Mouse (Mus musculus): ENCODE data around the gene Spata31d1d. TPM values are rescaled to one million over a fixed set of nuclear protein-coding genes. Genes with fewer than 3 reads are reported as not detected.

Spata31d1d gene
- not detected for polyA plus RNA-seq (2015; fragmentation: Illumina TruSeq; extraction: RNeasy Lipid Tissue Mini Kit (QIAGEN cat#74804); ENCODE audit: insufficient read depth, low read depth, low replicate concordance)

DNA sequence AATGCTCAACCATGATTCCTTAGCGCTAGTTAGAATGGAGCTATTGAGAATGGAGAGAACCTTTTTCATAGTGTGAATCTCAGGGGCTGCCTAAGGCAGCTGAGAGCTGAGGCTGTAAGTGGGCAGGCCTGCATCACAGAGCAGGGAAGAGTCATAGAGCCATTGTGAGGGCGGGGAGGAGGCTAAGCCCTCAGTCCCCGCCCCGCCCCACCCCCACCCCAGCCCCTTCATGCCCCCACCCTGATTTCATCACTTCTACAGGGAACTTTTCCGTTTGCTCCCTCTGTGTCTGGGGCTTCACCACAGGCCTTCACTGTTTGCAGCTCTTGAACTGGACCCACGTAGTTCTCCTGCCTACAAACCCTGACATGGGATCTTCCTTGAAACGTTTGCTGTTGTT lies at the start of gene Spata31d1d:
Gene Spata31d1d (minus strand): TSS at position 101 of the 400 bp plus-strand sequence.

DNA sequence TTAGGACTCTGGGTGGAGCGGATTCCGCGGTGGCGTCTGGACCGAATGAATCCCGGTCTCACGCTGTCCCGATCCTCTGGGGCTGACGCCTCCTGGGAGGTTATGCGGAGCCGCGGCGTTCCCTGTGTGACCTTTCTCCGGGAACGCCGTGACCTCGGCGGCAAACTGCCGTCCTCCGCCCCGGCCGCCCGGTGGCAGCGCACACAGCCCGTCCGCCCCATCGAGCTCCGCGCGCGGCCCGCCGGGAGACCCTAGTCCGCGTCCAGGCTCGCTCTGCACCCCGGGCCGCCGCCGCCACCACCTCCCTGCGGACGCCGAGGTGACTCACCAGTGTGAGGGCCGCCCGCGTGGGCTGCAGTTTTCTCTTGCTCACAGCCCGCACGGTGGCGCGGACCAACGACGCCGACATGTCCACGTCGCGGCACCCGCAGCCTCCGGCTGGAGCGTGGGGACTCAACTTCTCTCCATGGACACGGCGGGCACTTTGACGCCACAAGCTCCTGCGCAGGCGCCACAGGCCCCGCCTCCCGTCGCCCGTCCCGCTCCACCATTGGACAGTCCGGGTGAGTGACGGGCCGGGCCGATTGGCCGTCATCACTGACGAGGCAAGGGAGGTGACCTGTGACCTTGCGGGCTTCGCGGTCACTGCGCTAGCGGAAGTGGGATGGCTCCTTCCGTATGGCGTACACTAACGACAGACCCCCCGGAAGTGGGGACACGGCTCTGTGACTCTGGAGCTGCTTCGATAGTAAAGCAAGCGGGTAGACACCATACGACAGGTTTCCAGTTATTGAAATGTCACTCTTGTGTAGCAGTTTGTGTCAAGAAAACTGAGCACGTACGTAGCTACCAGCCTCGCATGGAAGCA lies 38.0 kb upstream of the Spata31d1d start, which contains the start of gene Isca1:
Gene Isca1 (minus strand): TSS at position 515 of the 868 bp plus-strand sequence.

DNA sequence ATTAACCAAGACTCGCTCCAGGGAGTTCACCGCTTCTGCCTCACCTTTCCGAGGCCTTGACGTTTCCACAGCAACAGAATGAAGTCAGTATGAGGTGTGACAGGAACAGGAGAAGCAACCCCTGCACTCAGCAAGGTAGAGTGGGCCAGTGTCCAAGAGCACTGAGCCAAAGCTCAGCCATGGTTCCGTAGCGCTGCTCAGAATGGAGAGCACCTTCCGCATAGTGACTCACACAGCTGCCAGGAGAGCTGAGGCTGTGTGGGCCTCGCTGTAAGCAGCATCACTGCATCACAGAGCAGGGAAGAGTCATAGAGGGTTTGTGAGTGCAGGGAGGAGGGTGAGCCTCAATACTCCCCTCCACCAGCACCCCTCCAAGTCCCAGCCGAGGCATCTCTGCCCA lies 15.2 kb upstream of the Spata31d1d start, which contains the start of gene 1700014D04Rik:
Gene 1700014D04Rik (minus strand): TSS at position 42 of the 400 bp plus-strand sequence.

DNA sequence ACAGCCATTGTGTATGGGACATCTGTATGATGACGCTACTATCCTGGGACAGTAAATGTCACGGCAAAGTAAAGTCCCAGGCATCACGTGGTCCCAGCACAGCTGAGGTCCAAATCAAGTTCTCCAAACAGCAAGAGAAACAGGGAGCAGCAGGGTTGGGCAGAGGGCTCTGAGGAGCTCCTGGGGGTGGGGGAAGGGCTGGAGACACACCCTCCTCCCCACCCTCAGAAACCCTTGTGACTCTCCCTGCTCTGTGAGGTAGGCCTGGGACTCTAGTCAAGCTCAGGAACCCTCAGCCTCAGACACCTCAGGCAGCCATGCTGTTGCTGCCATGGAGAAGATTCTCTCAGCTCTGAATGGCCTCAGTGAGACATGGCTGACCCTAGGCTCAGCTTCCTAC lies 19.6 kb downstream of the Spata31d1d start, which contains the start of gene Spata31d1b:
Gene Spata31d1b (plus strand): TSS at position 301 of the 400 bp plus-strand sequence.

GRCm38 (mm10) chr13:59710230-59710629 lies 21.3 kb downstream of the Spata31d1d start, which contains the start of gene Spata31d1a:
Gene Spata31d1a, minus strand, starts transcription at chr13:59710330.

GRCm38 (mm10) chr13:59694008-59694407 lies 37.5 kb downstream of the Spata31d1d start, which contains the start of gene 4921517D22Rik:
Gene 4921517D22Rik, minus strand, starts transcription at chr13:59694108.

Other genes with a start within 250 kb of the Spata31d1d start
- gene Agtpbp1, start 146.5 kb downstream of the Spata31d1d start, polyA plus RNA-seq (2015; fragmentation: Illumina TruSeq; extraction: RNeasy Lipid Tissue Mini Kit (QIAGEN cat#74804); ENCODE audit: insufficient read depth, low read depth, low replicate concordance): 35.9 TPM
- 26.7 TPM for gene Naa35, start 146.5 kb downstream of the Spata31d1d start, polyA plus RNA-seq (2015; fragmentation: Illumina TruSeq; extraction: RNeasy Lipid Tissue Mini Kit (QIAGEN cat#74804); ENCODE audit: insufficient read depth, low read depth, low replicate concordance)
- gene Golm1, start 55.9 kb downstream of the Spata31d1d start, polyA plus RNA-seq (2015; fragmentation: Illumina TruSeq; extraction: RNeasy Lipid Tissue Mini Kit (QIAGEN cat#74804); ENCODE audit: insufficient read depth, low read depth, low replicate concordance): 4.8 TPM
- gene 4921517D22Rik, start 37.6 kb downstream of the Spata31d1d start, polyA plus RNA-seq (2015; fragmentation: Illumina TruSeq; extraction: RNeasy Lipid Tissue Mini Kit (QIAGEN cat#74804); ENCODE audit: insufficient read depth, low read depth, low replicate concordance): not detected
- gene Spata31d1a, start 21.4 kb downstream of the Spata31d1d start, polyA plus RNA-seq (2015; fragmentation: Illumina TruSeq; extraction: RNeasy Lipid Tissue Mini Kit (QIAGEN cat#74804); ENCODE audit: insufficient read depth, low read depth, low replicate concordance): not detected
- not detected for gene Spata31d1b, start 19.5 kb downstream of the Spata31d1d start, polyA plus RNA-seq (2015; fragmentation: Illumina TruSeq; extraction: RNeasy Lipid Tissue Mini Kit (QIAGEN cat#74804); ENCODE audit: insufficient read depth, low read depth, low replicate concordance)
- gene 1700014D04Rik, start 15.0 kb upstream of the Spata31d1d start, polyA plus RNA-seq (2015; fragmentation: Illumina TruSeq; extraction: RNeasy Lipid Tissue Mini Kit (QIAGEN cat#74804); ENCODE audit: insufficient read depth, low read depth, low replicate concordance): not detected
- gene Isca1, start 38.1 kb upstream of the Spata31d1d start, polyA plus RNA-seq (2015; fragmentation: Illumina TruSeq; extraction: RNeasy Lipid Tissue Mini Kit (QIAGEN cat#74804); ENCODE audit: insufficient read depth, low read depth, low replicate concordance): 24.3 TPM
- gene Gm49354, start 50.5 kb upstream of the Spata31d1d start, polyA plus RNA-seq (2015; fragmentation: Illumina TruSeq; extraction: RNeasy Lipid Tissue Mini Kit (QIAGEN cat#74804); ENCODE audit: insufficient read depth, low read depth, low replicate concordance): not detected
- gene Tut7, start 91.4 kb upstream of the Spata31d1d start, polyA plus RNA-seq (2015; fragmentation: Illumina TruSeq; extraction: RNeasy Lipid Tissue Mini Kit (QIAGEN cat#74804); ENCODE audit: insufficient read depth, low read depth, low replicate concordance): 14.3 TPM

Measured in pancreas, adult 10 weeks (tissue).